Mouse (Mus musculus) lung, embryonic 16.5 days (tissue): ENCODE results near the gene Osbpl8. TPM values are rescaled to one million over a fixed set of nuclear protein-coding genes. Genes with fewer than 3 reads are reported as not detected.
A peak's percentile ranks its signal among the peaks of the same experiment; 100 is the strongest.

ENCODE experiments used
- ATAC-seq: fragments of 200-750 bp; cut with Nextera tagmentation; 2 replicates; pipeline ENCODE4 v1.8.0; 2017; ENCODE audit warnings: low read depth, mild to moderate bottlenecking, moderate library complexity
- H3K27ac ChIP-seq: fragments of 300-500 bp; sonication (generic); 2 replicates; pipeline ENCODE4 v1.5.1; 2014; ENCODE audit warnings: mild to moderate bottlenecking, control low read depth, low read length
- H3K27me3 ChIP-seq: fragments of 300-500 bp; sonication (generic); 2 replicates; pipeline ENCODE4 v1.6.1; 2014; ENCODE audit warnings: low read depth, low read length, mixed read lengths; ENCODE audit not compliant: control insufficient read depth, insufficient read depth
- H3K36me3 ChIP-seq: fragments of 300-500 bp; sonication (generic); 2 replicates; pipeline ENCODE4 v1.6.1; 2014; ENCODE audit warnings: low read length; ENCODE audit not compliant: control insufficient read depth, insufficient read depth
- H3K4me1 ChIP-seq: fragments of 300-500 bp; sonication (generic); replicated peaks from 2 replicates; pipeline ENCODE4 v1.6.1; 2014; ENCODE audit warnings: low read length, mixed read lengths; ENCODE audit not compliant: control insufficient read depth, insufficient read depth
- H3K4me2 ChIP-seq: fragments of 300-500 bp; sonication (generic); 2 replicates; pipeline ENCODE4 v1.6.1; 2014; ENCODE audit warnings: low read depth, low read length, control low read depth
- H3K4me3 ChIP-seq: fragments of 300-500 bp; sonication (generic); 2 replicates; pipeline ENCODE4 v1.5.1; 2014; ENCODE audit warnings: mild to moderate bottlenecking, low read length, control low read depth
- H3K9ac ChIP-seq: fragments of 300-500 bp; sonication (generic); 2 replicates; pipeline ENCODE4 v1.6.1; 2014; ENCODE audit warnings: low read length, control low read depth
- H3K9me3 ChIP-seq: fragments of 300-500 bp; sonication (generic); 2 replicates; pipeline ENCODE4 v1.6.1; 2016; ENCODE audit warnings: low read length; ENCODE audit not compliant: control insufficient read depth
- WGBS: fragments of 180-500 bp; shearing (Covaris S2); extraction: QIAGEN DNeasy Blood & Tissue Kit; methylation state at CpG from one replicate; pipeline ENCODE4 v1.1.7; 2014; 5-methylcytosine and 5-hydroxymethylcytosine counted together
- polyA plus RNA-seq: library from polyadenylated mRNA; unstranded; fragments of >200 nt; fragmentation: Nextera tagmentation; extraction: Ambion mirVana; gene quantifications from 2 replicates; pipeline ENCODE4 v1.2.1, GENCODE M21; 2015

Osbpl8 gene
- polyA plus RNA-seq, 1 experiment from 2014 or later = 8.9 TPM

- Histone ChIP-seq H3K27me3 (no peaks in the 10 kb centered on the region), H3K36me3 (no peaks in the 10 kb centered on the region), H3K27ac (no peak overlapping the region), H3K9ac (no peak overlapping the region), H3K4me3 (no peak overlapping the region), H3K4me1 (peaks cover 3% of the 10 kb centered on the region; the same call in 1 of the 2 replicates), H3K4me2 (no peak overlapping the region), H3K9me3 (no peaks in the 10 kb centered on the region)
- WGBS = 69% methylated on average over 1 of the region's 1 CpGs
- ATAC-seq = no peak
Observed at GRCm38 (mm10) chr10:111139170-111139569, 25.4 kb upstream of the Osbpl8 start.

- Histone ChIP-seq H3K36me3 (no peaks in the 10 kb centered on the region), H3K27ac (no peak overlapping the region), H3K4me2 (no peak overlapping the region), H3K4me1 (peaks cover 3% of the 10 kb centered on the region; the same call in 1 of the 2 replicates), H3K27me3 (no peaks in the 10 kb centered on the region), H3K9me3 (no peaks in the 10 kb centered on the region), H3K9ac (no peak overlapping the region), H3K4me3 (no peak overlapping the region)
- peak; percentile 91 for ATAC-seq
- WGBS = 22% methylated on average over 5 of the region's 5 CpGs
Observed at GRCm38 (mm10) chr10:111139881-111140280, 24.7 kb upstream of the Osbpl8 start.

GRCm38 (mm10) chr10:111144371-111144959, 20.1 kb upstream of the Osbpl8 start:
- WGBS = 71% methylated on average over 11 of the region's 11 CpGs
- no peak for ATAC-seq
- Histone ChIP-seq H3K4me2 (no peak overlapping the region), H3K36me3 (no peaks in the 10 kb centered on the region), H3K27me3 (no peaks in the 10 kb centered on the region), H3K4me3 (no peak overlapping the region), H3K9me3 (no peaks in the 10 kb centered on the region), H3K4me1 (peaks cover 2% of the 10 kb centered on the region; the same call in 1 of the 2 replicates), H3K27ac (no peak overlapping the region), H3K9ac (no peak overlapping the region)

- 62% methylated on average over 5 of the region's 5 CpGs for WGBS
- no peaks in the 10 kb centered on the region for H3K9me3 ChIP-seq
- no peaks in the 10 kb centered on the region for H3K27me3 ChIP-seq
- no peaks in the 10 kb centered on the region for H3K4me1 ChIP-seq
- no peak overlapping the region for H3K9ac ChIP-seq
- H3K4me2 ChIP-seq = no peak overlapping the region
- H3K27ac ChIP-seq = no peak overlapping the region
- H3K4me3 ChIP-seq = no peak overlapping the region
- ATAC-seq = no peak
- H3K36me3 ChIP-seq = no peaks in the 10 kb centered on the region
Observed at GRCm38 (mm10) chr10:111149761-111150160, 14.8 kb upstream of the Osbpl8 start.

GRCm38 (mm10) chr10:111155065-111155464, 9.5 kb upstream of the Osbpl8 start:
- Histone ChIP-seq H3K4me2 (no peak overlapping the region), H3K36me3 (no peaks in the 10 kb centered on the region), H3K9me3 (no peaks in the 10 kb centered on the region), H3K4me1 (no peaks in the 10 kb centered on the region), H3K4me3 (no peak overlapping the region), H3K9ac (no peak overlapping the region), H3K27ac (no peak overlapping the region), H3K27me3 (no peaks in the 10 kb centered on the region)
- ATAC-seq = no peak
- WGBS = 90% methylated on average over 3 of the region's 3 CpGs

GRCm38 (mm10) chr10:111155571-111155970, 9.0 kb upstream of the Osbpl8 start:
- Histone ChIP-seq H3K4me3 (no peak overlapping the region), H3K4me1 (no peaks in the 10 kb centered on the region), H3K9me3 (no peaks in the 10 kb centered on the region), H3K4me2 (no peak overlapping the region), H3K27me3 (no peaks in the 10 kb centered on the region), H3K9ac (no peak overlapping the region), H3K27ac (no peak overlapping the region), H3K36me3 (no peaks in the 10 kb centered on the region)
- ATAC-seq = no peak
- WGBS = 44% methylated on average over 7 of the region's 7 CpGs

GRCm38 (mm10) chr10:111156394-111157190, 8.0 kb upstream of the Osbpl8 start:
- Histone ChIP-seq H3K4me2 (no peak overlapping the region), H3K4me3 (no peak overlapping the region), H3K27me3 (no peaks in the 10 kb centered on the region), H3K27ac (no peak overlapping the region), H3K9ac (no peak overlapping the region), H3K4me1 (no peaks in the 10 kb centered on the region), H3K9me3 (no peaks in the 10 kb centered on the region), H3K36me3 (no peaks in the 10 kb centered on the region)
- WGBS = 71% methylated on average over 29 of the region's 29 CpGs
- ATAC-seq = no peak

- no peaks in the 10 kb centered on the region for H3K4me1 ChIP-seq
- 76% methylated on average over 7 of the region's 7 CpGs for WGBS
- no peak overlapping the region for H3K27ac ChIP-seq
- H3K36me3 ChIP-seq = no peaks in the 10 kb centered on the region
- no peak overlapping the region for H3K4me2 ChIP-seq
- H3K9ac ChIP-seq = no peak overlapping the region
- no peaks in the 10 kb centered on the region for H3K9me3 ChIP-seq
- H3K27me3 ChIP-seq = no peaks in the 10 kb centered on the region
- ATAC-seq = no peak
- H3K4me3 ChIP-seq = no peak overlapping the region
Observed at GRCm38 (mm10) chr10:111157241-111157659, 7.3 kb upstream of the Osbpl8 start.

DNA sequence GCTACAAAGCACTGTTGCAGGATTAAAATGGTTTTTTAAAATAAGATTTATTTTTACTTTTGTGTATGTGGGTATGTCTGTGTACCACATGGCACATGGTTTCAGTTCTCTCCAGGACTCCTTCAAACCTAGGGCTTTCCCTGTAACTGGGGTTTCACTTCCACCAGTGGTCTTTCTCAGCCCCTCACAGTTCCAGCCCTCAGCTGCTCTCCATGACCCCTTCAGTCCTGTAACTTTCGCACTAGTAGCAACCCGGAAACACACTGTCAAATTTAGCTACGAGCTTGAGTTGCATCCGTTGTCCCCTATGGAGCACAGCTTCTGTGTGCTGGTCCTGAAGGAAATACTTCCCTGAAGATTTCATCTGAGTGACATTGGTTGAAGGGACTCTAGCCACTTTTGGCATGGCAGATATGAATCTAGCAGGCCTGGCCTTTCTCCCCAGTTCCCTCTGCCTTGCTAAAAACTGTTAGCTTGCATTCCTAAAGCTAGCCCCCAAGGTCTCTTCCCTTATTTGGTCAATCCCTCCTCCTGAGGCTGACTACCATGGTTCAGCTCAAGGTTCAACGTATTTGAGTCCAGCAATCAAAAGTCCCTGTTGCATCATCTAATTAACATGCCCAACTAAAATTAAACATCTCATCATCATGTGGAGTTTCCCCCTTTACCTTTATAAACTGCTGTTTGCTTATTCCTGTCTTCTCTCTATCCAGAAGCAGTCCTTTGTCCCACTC, 4.6 kb upstream of the Osbpl8 start:
- H3K4me1 ChIP-seq = peaks cover 4% of the 10 kb centered on the region; the same call in 1 of the 2 replicates
- no peaks in the 10 kb centered on the region for H3K36me3 ChIP-seq
- no peaks in the 10 kb centered on the region for H3K9me3 ChIP-seq
- H3K27me3 ChIP-seq = no peaks in the 10 kb centered on the region
- no peak for ATAC-seq
- no peak overlapping the region for H3K4me2 ChIP-seq
- H3K27ac ChIP-seq = no peak overlapping the region
- no peak overlapping the region for H3K4me3 ChIP-seq
- WGBS = 68% methylated on average over 5 of the region's 5 CpGs
- no peak overlapping the region for H3K9ac ChIP-seq
